Mouse (Mus musculus): ENCODE results near the gene Primpol. TPM values are rescaled to one million over a fixed set of nuclear protein-coding genes. Genes with fewer than 3 reads are reported as not detected.

The Primpol gene
- polyA plus RNA-seq, 1 experiment from 2014 or later = 11.2 TPM

DNA sequence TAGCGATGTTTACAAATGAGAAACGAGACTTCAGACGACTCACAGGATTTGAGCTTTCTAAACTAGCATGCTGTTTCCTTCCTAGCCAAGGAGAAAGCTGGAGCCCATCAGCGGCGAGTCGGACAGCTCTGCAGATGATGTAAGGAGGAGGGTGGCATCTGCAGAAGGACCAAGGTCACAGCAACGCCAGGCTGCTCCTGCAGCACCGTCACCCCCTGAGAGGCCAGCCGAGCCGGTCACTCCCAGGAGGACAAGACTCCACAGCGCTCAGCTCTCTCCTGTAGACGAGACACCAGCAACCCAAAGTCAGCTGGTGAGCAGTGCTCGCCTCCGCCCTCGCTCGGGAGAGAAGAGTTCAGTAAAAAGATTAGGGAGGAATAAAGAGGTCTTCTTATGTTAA, 54.7 kb downstream of the Primpol start:
- no peaks in the 10 kb centered on the region for H3K4me1 ChIP-seq (replicated peaks)
- 82% methylated on average over 16 of the region's 16 CpGs for WGBS
- H3K4me3 ChIP-seq = no peak overlapping the region
- H3K9ac ChIP-seq = no peak overlapping the region
- H3K27me3 ChIP-seq (replicated peaks) = no peaks in the 10 kb centered on the region
- no peak overlapping the region for H3K27ac ChIP-seq (ENCODE audit: poor library complexity, severe bottlenecking)
- H3K36me3 ChIP-seq = peaks cover 47% of the 10 kb centered on the region
- no peaks in the 10 kb centered on the region for H3K9me3 ChIP-seq (replicated peaks)
- no peak overlapping the region for H3K4me2 ChIP-seq
- ATAC-seq (ENCODE audit: insufficient number of reproducible peaks, low FRiP score) = no peak

GRCm38 (mm10) chr8:46559428-46559827, 57.6 kb downstream of the Primpol start:
- WGBS = 74% methylated on average over 6 of the region's 6 CpGs
- ATAC-seq (ENCODE audit: insufficient number of reproducible peaks, low FRiP score) = no peak
- Histone ChIP-seq H3K4me1 (replicated peaks) (no peaks in the 10 kb centered on the region), H3K4me2 (no peak overlapping the region), H3K4me3 (no peak overlapping the region), H3K27ac (ENCODE audit: poor library complexity, severe bottlenecking) (no peak overlapping the region), H3K9ac (no peak overlapping the region), H3K27me3 (replicated peaks) (no peaks in the 10 kb centered on the region), H3K9me3 (replicated peaks) (no peaks in the 10 kb centered on the region), H3K36me3 (peaks cover 46% of the 10 kb centered on the region)

DNA sequence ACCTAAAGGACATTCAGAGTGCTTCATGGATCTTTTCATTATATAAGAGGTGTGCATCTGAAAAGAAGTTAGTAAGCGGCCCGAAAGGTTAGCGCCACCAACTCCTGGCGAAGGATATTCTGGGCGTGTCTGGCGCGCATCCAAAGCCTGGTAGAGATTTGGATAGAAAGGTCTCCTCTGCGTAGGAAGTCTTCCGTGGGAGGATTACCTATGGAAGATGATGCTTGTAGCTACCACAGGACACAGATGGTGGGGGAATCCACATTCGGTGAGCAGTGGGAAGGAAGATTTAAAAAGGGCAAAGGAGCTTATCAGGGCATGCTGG, 64.6 kb downstream of the Primpol start:
- Histone ChIP-seq H3K4me2 (peak overlapping the region; percentile 84), H3K27me3 (replicated peaks) (no peaks in the 10 kb centered on the region), H3K4me1 (replicated peaks) (peaks cover 8% of the 10 kb centered on the region), H3K36me3 (peaks cover 8% of the 10 kb centered on the region; the same call in 1 of the 2 replicates), H3K4me3 (peak overlapping the region; percentile 70), H3K9me3 (replicated peaks) (no peaks in the 10 kb centered on the region), H3K9ac (peak overlapping the region; percentile 78), H3K27ac (ENCODE audit: poor library complexity, severe bottlenecking) (no peak overlapping the region)
- 2% methylated on average over 10 of the region's 10 CpGs for WGBS
- ATAC-seq (ENCODE audit: insufficient number of reproducible peaks, low FRiP score) = no peak

DNA sequence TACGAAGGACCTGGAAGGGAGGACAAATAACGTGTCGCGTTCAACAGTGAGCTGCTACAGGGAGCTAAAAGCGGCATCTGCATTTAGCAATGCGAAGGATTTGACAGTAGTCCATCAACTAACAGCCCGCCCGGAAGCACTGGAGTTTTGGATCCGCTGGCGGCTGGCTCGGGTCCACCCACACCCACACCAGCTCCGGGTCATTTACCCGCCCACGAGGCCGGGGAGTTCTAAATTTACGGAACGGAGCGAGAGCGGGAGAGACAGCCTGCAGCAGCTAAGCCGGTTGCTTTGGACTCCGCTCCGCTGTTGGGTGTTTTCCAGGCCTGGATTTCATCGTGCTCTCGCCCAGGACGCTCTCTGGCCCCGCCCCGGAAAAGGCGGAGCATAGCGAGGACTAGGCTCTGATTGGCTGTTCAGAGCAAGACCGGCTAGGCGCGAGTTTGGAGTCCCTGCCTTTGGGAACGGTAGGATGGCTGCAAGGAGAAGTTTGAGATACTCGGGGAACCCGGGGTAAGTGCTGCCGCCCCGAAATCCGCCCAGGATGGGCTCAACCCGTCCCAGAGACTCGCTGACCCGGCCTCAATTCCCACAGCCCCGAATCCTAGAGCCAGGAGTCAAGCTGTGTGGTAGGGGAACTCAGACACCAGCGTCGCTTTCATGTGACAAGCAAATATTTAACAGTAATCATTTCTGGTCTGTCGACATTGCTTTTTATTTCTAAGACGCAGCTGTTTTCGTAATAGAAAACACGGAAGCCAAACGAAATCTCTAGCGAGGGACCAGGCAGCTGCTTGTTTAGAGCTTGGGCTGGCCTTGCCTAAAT, 65.2 kb downstream of the Primpol start, which contains the start of gene Cenpu:
Gene Cenpu, plus strand, starts transcription at position 414 of the 826 bp plus-strand sequence.
- H3K36me3 ChIP-seq = peaks cover 3% of the 10 kb centered on the region; the same call in 1 of the 2 replicates
- H3K4me1 ChIP-seq (replicated peaks) = peaks cover 11% of the 10 kb centered on the region
- H3K9me3 ChIP-seq (replicated peaks) = no peaks in the 10 kb centered on the region
- no peaks in the 10 kb centered on the region for H3K27me3 ChIP-seq (replicated peaks)
- H3K9ac ChIP-seq = peak within 1 kb of the TSS; percentile 78
- peak; percentile 98 for ATAC-seq (ENCODE audit: insufficient number of reproducible peaks, low FRiP score)
- under 1% methylated on average over 50 of the region's 50 CpGs for WGBS
- H3K4me2 ChIP-seq = peak within 1 kb of the TSS; percentile 84
- peak within 1 kb of the TSS; percentile 70 for H3K4me3 ChIP-seq
- peak within 1 kb of the TSS; percentile 78 for H3K27ac ChIP-seq (ENCODE audit: poor library complexity, severe bottlenecking)

DNA sequence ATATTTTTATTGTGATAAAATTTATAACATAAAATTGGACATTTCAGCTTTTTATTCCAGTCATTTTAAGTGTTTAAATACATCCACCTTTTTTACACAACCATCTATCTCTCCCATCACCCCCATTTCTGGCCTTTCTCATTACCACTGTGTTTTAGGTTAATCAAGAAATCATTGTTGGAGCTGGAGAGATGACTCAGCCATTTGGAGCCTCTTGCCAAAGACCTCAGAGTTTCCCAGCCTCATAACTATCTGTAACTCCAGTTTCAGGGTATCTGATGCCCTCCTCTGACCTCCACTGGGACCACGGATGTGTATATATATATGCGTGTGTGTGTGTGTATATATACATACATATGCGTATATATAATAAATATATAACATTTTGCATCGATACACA, 66.0 kb downstream of the Primpol start:
- Histone ChIP-seq H3K36me3 (no peaks in the 10 kb centered on the region; the same call in 1 of the 2 replicates), H3K27ac (ENCODE audit: poor library complexity, severe bottlenecking) (no peak overlapping the region), H3K4me3 (no peak overlapping the region), H3K4me1 (replicated peaks) (peaks cover 17% of the 10 kb centered on the region), H3K27me3 (replicated peaks) (no peaks in the 10 kb centered on the region), H3K9ac (no peak overlapping the region), H3K9me3 (replicated peaks) (no peaks in the 10 kb centered on the region), H3K4me2 (peak overlapping the region; percentile 84)
- ATAC-seq (ENCODE audit: insufficient number of reproducible peaks, low FRiP score) = no peak
- WGBS = 46% methylated on average over 4 of the region's 4 CpGs

DNA sequence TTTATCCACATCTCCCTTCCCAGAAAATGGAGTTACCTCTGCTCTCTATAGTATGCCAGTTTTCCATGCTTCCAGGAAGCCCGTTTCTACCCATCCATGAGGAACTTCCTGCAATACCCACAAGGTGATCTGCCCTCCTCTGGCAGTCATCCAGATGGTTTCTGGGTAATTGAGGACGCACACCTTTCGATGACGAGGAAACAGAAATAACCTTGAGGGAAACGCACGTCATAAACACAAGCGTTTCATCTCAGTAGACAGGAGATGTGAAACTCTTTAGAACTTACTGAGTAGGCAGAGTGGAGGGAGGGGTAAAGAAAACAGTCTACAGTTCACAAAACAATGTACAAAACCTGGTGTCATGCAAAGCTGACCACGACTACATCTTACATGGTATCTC, 67.0 kb downstream of the Primpol start:
- H3K9me3 ChIP-seq (replicated peaks) = no peaks in the 10 kb centered on the region
- H3K4me3 ChIP-seq = no peak overlapping the region
- no peak for ATAC-seq (ENCODE audit: insufficient number of reproducible peaks, low FRiP score)
- H3K4me1 ChIP-seq (replicated peaks) = peaks cover 17% of the 10 kb centered on the region
- no peaks in the 10 kb centered on the region for H3K27me3 ChIP-seq (replicated peaks)
- no peaks in the 10 kb centered on the region; the same call in 1 of the 2 replicates for H3K36me3 ChIP-seq
- no peak overlapping the region for H3K4me2 ChIP-seq
- H3K27ac ChIP-seq (ENCODE audit: poor library complexity, severe bottlenecking) = no peak overlapping the region
- H3K9ac ChIP-seq = no peak overlapping the region
- 84% methylated on average over 8 of the region's 8 CpGs for WGBS

GRCm38 (mm10) chr8:46547245-46547644, 69.8 kb downstream of the Primpol start:
- no peak overlapping the region for H3K4me3 ChIP-seq
- H3K27ac ChIP-seq (ENCODE audit: poor library complexity, severe bottlenecking) = peak overlapping the region; percentile 63
- no peak overlapping the region for H3K9ac ChIP-seq
- no peaks in the 10 kb centered on the region for H3K36me3 ChIP-seq
- peak; percentile 34 for ATAC-seq (ENCODE audit: insufficient number of reproducible peaks, low FRiP score)
- H3K27me3 ChIP-seq (replicated peaks) = no peaks in the 10 kb centered on the region
- 48% methylated on average over 4 of the region's 4 CpGs for WGBS
- H3K9me3 ChIP-seq (replicated peaks) = no peaks in the 10 kb centered on the region
- peaks cover 11% of the 10 kb centered on the region for H3K4me1 ChIP-seq (replicated peaks)
- H3K4me2 ChIP-seq = peak overlapping the region; percentile 21; the same call in 1 of the 2 replicates

- no peak overlapping the region for H3K9ac ChIP-seq
- WGBS = 61% methylated on average over 11 of the region's 11 CpGs
- peak overlapping the region; percentile 63 for H3K27ac ChIP-seq (ENCODE audit: poor library complexity, severe bottlenecking)
- peak overlapping the region; percentile 21; the same call in 1 of the 2 replicates for H3K4me2 ChIP-seq
- H3K4me3 ChIP-seq = no peak overlapping the region
- peak; percentile 82 for ATAC-seq (ENCODE audit: insufficient number of reproducible peaks, low FRiP score)
- H3K4me1 ChIP-seq (replicated peaks) = peaks cover 11% of the 10 kb centered on the region
- H3K36me3 ChIP-seq = no peaks in the 10 kb centered on the region
- no peaks in the 10 kb centered on the region for H3K9me3 ChIP-seq (replicated peaks)
- H3K27me3 ChIP-seq (replicated peaks) = no peaks in the 10 kb centered on the region
These were observed 70.4 kb downstream of the Primpol start for GRCm38 (mm10) chr8:46546431-46547176.

- H3K4me1 ChIP-seq (replicated peaks) = peaks cover 9% of the 10 kb centered on the region
- WGBS = 88% methylated on average over 5 of the region's 5 CpGs
- H3K4me2 ChIP-seq = no peak overlapping the region
- no peak overlapping the region for H3K27ac ChIP-seq (ENCODE audit: poor library complexity, severe bottlenecking)
- H3K27me3 ChIP-seq (replicated peaks) = no peaks in the 10 kb centered on the region
- no peaks in the 10 kb centered on the region for H3K9me3 ChIP-seq (replicated peaks)
- H3K4me3 ChIP-seq = no peak overlapping the region
- no peak overlapping the region for H3K9ac ChIP-seq
- H3K36me3 ChIP-seq = no peaks in the 10 kb centered on the region
- ATAC-seq (ENCODE audit: insufficient number of reproducible peaks, low FRiP score) = no peak
These were observed 71.2 kb downstream of the Primpol start for GRCm38 (mm10) chr8:46545854-46546253.

DNA sequence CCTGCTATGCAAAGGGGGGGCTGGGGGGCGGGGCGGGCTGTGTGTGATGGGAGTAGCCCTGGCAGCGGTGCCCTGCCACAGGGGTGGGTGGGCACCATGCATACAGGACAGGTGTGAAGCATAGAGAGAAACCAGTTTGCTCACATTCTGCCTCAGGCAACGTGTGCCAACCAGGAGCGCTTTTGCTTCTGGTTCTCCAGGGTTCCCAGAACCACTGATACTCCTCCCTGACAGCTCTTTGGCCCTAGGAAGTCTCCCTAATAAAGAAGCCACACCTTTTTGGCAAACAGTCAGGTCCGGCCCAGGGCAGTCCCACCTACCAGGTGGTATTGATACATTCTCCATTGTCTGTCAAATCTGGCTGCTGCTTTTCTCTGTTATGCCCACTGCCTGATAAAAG, 73.3 kb downstream of the Primpol start:
- H3K9me3 ChIP-seq (replicated peaks) = no peaks in the 10 kb centered on the region
- no peak overlapping the region for H3K9ac ChIP-seq
- H3K4me3 ChIP-seq = no peak overlapping the region
- H3K27ac ChIP-seq (ENCODE audit: poor library complexity, severe bottlenecking) = no peak overlapping the region
- H3K36me3 ChIP-seq = no peaks in the 10 kb centered on the region
- H3K27me3 ChIP-seq (replicated peaks) = no peaks in the 10 kb centered on the region
- H3K4me1 ChIP-seq (replicated peaks) = peaks cover 9% of the 10 kb centered on the region
- H3K4me2 ChIP-seq = no peak overlapping the region
- ATAC-seq (ENCODE audit: insufficient number of reproducible peaks, low FRiP score) = no peak
- WGBS = 75% methylated on average over 6 of the region's 6 CpGs

DNA sequence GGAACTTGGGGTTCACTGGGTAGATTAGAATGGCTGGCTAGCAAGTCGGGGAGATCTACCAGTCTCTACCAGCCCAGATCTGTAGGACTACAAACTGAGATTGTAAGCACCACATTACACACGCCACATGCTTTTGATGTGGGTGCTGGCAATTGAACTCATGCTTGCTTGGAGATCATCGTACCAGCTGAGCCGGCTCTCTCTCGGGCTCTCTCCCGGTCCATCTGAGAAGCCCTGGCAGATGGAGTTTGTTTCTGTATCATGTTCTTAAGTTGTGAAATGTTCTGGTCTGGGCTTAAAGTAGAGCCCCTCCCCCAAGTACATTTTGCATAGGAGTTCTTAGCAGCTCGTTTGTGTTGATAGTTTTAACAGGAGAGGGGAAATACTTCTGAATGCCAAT, 73.8 kb downstream of the Primpol start:
- Histone ChIP-seq H3K4me1 (replicated peaks) (peaks cover 9% of the 10 kb centered on the region), H3K4me2 (no peak overlapping the region), H3K4me3 (no peak overlapping the region), H3K9ac (no peak overlapping the region), H3K27me3 (replicated peaks) (no peaks in the 10 kb centered on the region), H3K27ac (ENCODE audit: poor library complexity, severe bottlenecking) (no peak overlapping the region), H3K36me3 (no peaks in the 10 kb centered on the region), H3K9me3 (replicated peaks) (no peaks in the 10 kb centered on the region)
- no peak for ATAC-seq (ENCODE audit: insufficient number of reproducible peaks, low FRiP score)
- 79% methylated on average over 7 of the region's 7 CpGs for WGBS

Measured in heart, embryonic 12.5 days (tissue).